Mouse (Mus musculus): ENCODE results near the gene Zfp111. TPM values are rescaled to one million over a fixed set of nuclear protein-coding genes. Genes with fewer than 3 reads are reported as not detected.
A peak's percentile ranks its signal among the peaks of the same experiment; 100 is the strongest.

Gene Zfp111
- total RNA-seq (2021): 1 to 10 TPM; 3.2 to 3.6 TPM
- polyA plus RNA-seq (2012; rRNA removed): 1.1 and 1.6 TPM in 2 replicates
- long read RNA-seq, full-length matches to known transcripts: 2 of 2 reads
- long read RNA-seq, partial matches to known transcripts: 0 of 2 reads
- long read RNA-seq, other reads (novel, unspliced or antisense): 0 of 2 reads

- Histone ChIP-seq H3K4me1 (ENCODE audit: control insufficient read depth, insufficient read depth, low read length) (peaks cover 2% of the 10 kb centered on the region), H3K9ac (ENCODE audit: low read depth, low read length) (no peak within 1 kb of the TSS), H3K79me2 (replicated peaks; ENCODE audit: control insufficient read depth, insufficient read depth, low read length) (no peaks in the 10 kb centered on the region), H3K27ac (no peak within 1 kb of the TSS), H3K4me3 (no peak within 1 kb of the TSS), H3K36me3 (ENCODE audit: control insufficient read depth, insufficient read depth, low read length) (0 out of 2 replicates have a peak, but pooled peaks cover 2% of the 10 kb centered on the region), H3K27me3 (ENCODE audit: control insufficient read depth, insufficient read depth, low read length) (no peaks in the 10 kb centered on the region)
- TF ChIP-seq EP300 (IDR thresholded peaks at IDR 0.05; ENCODE audit: insufficient read depth, low read depth, low read length) (no peak), POLR2A (IDR thresholded peaks at IDR 0.05; ENCODE audit: insufficient read depth, low read depth, low read length) (no peak), CTCF (IDR thresholded peaks at IDR 0.05) (no peak)
- no peak for DNase-seq
- 78% methylated on average over 5 of the region's 5 CpGs for WGBS
- intact Hi-C loops (cut with DNase I): no loop called here
Observed at GRCm38 (mm10) chr7:24211343-24211742, at the start of gene Zfp111. Gene Zfp111 (minus strand): TSS chr7:24211443.

GRCm38 (mm10) chr7:24260000-24260312 is 48.7 kb upstream of the Zfp111 start:
- no peak overlapping the region for H3K4me3 ChIP-seq
- no peaks in the 10 kb centered on the region for H3K4me1 ChIP-seq (ENCODE audit: control insufficient read depth, insufficient read depth, low read length)
- no peak for DNase-seq
- WGBS: 90% methylated on average over 4 of the region's 4 CpGs
- no peaks in the 10 kb centered on the region for H3K27me3 ChIP-seq (ENCODE audit: control insufficient read depth, insufficient read depth, low read length)
- intact Hi-C loops (cut with DNase I): no loop called here
- H3K27ac ChIP-seq: no peak overlapping the region
- H3K36me3 ChIP-seq (ENCODE audit: control insufficient read depth, insufficient read depth, low read length): no peaks in the 10 kb centered on the region
- TF ChIP-seq CTCF (IDR thresholded peaks at IDR 0.05): no peak
- no peak for TF ChIP-seq EP300 (IDR thresholded peaks at IDR 0.05; ENCODE audit: insufficient read depth, low read depth, low read length)
- TF ChIP-seq POLR2A (IDR thresholded peaks at IDR 0.05; ENCODE audit: insufficient read depth, low read depth, low read length): no peak
- no peaks in the 10 kb centered on the region for H3K79me2 ChIP-seq (replicated peaks; ENCODE audit: control insufficient read depth, insufficient read depth, low read length)
- H3K9ac ChIP-seq (ENCODE audit: low read depth, low read length): no peak overlapping the region

DNA sequence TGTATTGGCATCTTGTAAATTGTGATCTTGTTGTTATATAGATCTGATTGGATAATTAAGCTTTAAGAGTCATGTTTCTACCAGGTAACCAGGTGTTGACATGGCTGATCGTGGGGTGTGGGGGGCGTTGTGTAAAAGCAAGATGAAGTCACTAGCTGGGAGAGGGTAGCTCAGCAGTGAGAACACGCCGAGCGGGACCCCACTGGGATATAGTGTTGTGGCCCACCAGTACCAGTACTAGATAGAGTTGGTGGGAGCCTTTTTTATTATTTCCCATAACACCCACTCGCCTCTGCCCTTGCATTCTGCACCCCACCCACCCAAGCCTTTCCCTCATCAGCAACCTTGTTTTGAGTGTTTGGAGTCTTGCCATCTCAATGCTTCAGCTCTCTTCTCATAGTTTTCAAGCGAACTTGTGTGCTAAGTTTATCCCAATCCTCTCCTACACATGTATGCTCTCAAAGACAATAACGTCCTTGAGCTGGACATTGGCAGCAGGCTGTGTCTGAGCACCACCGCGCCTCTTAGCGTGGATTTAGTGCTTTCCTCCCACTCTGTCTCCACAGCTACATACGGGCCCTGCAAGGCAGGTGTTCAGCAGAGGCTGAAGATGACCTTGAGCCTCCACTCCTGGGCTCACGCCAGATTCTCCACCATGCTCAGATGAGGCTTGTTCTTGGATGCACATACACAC is 48.2 kb upstream of the Zfp111 start:
- DNase-seq: no peak
- TF ChIP-seq CTCF (IDR thresholded peaks at IDR 0.05) (no peak), EP300 (IDR thresholded peaks at IDR 0.05; ENCODE audit: insufficient read depth, low read depth, low read length) (no peak), POLR2A (IDR thresholded peaks at IDR 0.05; ENCODE audit: insufficient read depth, low read depth, low read length) (no peak)
- Histone ChIP-seq H3K4me1 (ENCODE audit: control insufficient read depth, insufficient read depth, low read length) (no peaks in the 10 kb centered on the region), H3K4me3 (no peak overlapping the region), H3K36me3 (ENCODE audit: control insufficient read depth, insufficient read depth, low read length) (no peaks in the 10 kb centered on the region), H3K27me3 (ENCODE audit: control insufficient read depth, insufficient read depth, low read length) (no peaks in the 10 kb centered on the region), H3K27ac (no peak overlapping the region), H3K79me2 (replicated peaks; ENCODE audit: control insufficient read depth, insufficient read depth, low read length) (no peaks in the 10 kb centered on the region), H3K9ac (ENCODE audit: low read depth, low read length) (no peak overlapping the region)
- WGBS: 84% methylated on average over 13 of the region's 13 CpGs
- intact Hi-C loops (cut with DNase I): no loop called here

DNA sequence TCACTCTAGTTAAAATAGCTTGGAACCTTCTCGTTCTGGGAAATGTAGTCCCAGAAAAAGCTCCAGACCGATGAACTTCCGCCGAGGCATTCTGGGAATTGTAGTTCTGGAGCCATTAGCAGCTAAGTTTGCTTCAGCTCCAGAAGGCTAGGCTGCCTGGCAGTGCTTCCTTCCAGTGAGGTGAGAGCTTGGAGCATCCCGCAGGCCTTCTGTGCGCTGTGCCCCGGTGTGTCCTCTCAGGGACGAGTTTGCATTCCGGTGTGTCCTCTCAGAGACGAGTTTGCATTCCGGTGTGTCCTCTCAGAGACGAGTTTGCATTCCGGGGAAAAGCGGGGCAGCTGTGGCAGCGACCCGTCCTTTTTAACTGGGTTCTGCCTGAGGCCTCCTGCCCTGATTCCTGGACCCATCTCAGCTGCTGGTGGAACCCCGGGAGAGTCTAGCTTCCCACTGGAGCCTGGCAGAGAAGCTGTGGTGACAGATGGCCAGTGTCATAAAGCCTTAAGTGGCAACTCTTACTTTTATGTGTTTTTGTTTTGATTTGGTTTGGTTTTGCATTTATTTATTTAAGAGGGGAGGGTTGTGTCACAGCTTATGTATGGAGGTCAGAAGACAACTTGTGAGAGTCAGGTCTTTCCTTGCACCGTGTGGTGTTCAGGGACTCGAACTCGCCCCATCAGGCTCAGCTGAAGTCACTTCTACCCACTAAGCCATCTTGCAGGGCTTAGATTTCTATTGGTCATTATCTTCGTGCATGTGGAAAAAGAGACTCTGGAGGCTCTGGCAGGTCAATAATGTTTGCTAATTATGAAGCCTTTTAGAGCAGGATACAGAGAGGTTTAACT is 43.6 kb upstream of the Zfp111 start, which contains the start of gene Zfp108:
Zfp108 (plus strand) TSS at position 162 of the 842 bp plus-strand sequence.
- Histone ChIP-seq H3K79me2 (replicated peaks; ENCODE audit: control insufficient read depth, insufficient read depth, low read length) (no peaks in the 10 kb centered on the region), H3K27ac (peak within 1 kb of the TSS; percentile 60), H3K27me3 (ENCODE audit: control insufficient read depth, insufficient read depth, low read length) (no peaks in the 10 kb centered on the region), H3K4me1 (ENCODE audit: control insufficient read depth, insufficient read depth, low read length) (peaks cover 3% of the 10 kb centered on the region), H3K9ac (ENCODE audit: low read depth, low read length) (peak within 1 kb of the TSS; percentile 77), H3K4me3 (peak within 1 kb of the TSS; percentile 61), H3K36me3 (ENCODE audit: control insufficient read depth, insufficient read depth, low read length) (no peaks in the 10 kb centered on the region; the same call in 1 of the 2 replicates)
- TF ChIP-seq CTCF (IDR thresholded peaks at IDR 0.05) (no peak), EP300 (IDR thresholded peaks at IDR 0.05; ENCODE audit: insufficient read depth, low read depth, low read length) (0 out of 2 replicates have a peak, but pooled peaks have one; percentile 18), POLR2A (IDR thresholded peaks at IDR 0.05; ENCODE audit: insufficient read depth, low read depth, low read length) (peak; percentile 79)
- intact Hi-C loops (cut with DNase I): loop anchor here (1.0 to 5.0 kb wide), 6 partner anchors 15 to 173 kb away; partner anchors contain the start of genes Zfp112, Zfp180, Zfp235 and Zfp93
- DNase-seq: peak; percentile 83 to 88
- WGBS: 15% methylated on average over 21 of the region's 21 CpGs

DNA sequence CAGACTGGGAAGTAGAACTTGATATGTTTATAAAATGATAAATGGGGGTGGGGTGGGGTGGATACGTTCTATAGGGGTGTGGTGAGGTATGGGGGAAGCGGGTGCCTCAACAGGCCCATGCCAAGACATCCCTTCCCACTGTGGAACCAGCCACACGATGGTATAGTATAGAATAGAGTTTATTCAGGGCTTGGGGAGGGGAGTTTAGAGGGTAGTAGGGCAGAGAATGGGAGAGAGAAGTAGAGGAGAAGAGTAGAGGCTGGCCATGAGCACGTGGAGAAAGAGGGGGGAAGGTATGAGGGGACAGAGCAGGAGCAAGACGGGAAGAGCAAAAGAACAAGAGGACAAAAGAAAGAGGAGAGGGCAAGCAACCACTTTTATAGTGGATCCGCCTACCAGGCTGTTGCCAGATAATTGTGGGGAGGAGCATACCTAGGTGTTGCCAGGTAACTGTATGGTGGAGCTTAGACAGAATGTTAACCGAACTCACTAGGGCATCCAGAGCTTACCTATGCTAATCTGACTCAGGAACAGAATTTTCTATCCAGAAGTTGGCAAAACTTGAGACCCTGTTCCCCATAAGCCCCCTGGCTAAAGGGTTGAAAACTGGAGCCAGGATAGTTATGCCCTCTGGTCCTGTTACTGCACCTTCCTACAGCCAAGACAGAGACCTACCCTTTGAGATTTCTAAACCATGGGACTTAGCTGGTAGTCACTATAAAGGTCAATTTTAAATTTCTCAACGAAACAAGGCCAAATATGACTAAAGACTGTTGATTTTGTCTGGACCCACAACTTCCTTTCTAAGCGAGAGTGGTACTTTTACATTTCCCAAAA is 42.8 kb upstream of the Zfp111 start:
- no peaks in the 10 kb centered on the region for H3K27me3 ChIP-seq (ENCODE audit: control insufficient read depth, insufficient read depth, low read length)
- 63% methylated on average over 9 of the region's 9 CpGs for WGBS
- no peak overlapping the region for H3K9ac ChIP-seq (ENCODE audit: low read depth, low read length)
- H3K4me1 ChIP-seq (ENCODE audit: control insufficient read depth, insufficient read depth, low read length): peaks cover 3% of the 10 kb centered on the region
- intact Hi-C loops (cut with DNase I): loop anchor here (1.0 to 5.0 kb wide), 6 partner anchors 16 to 172 kb away; partner anchors contain the start of genes Zfp112, Zfp180, Zfp235 and Zfp93
- peak overlapping the region; percentile 60 for H3K27ac ChIP-seq
- peak overlapping the region; percentile 61 for H3K4me3 ChIP-seq
- no peaks in the 10 kb centered on the region for H3K79me2 ChIP-seq (replicated peaks; ENCODE audit: control insufficient read depth, insufficient read depth, low read length)
- DNase-seq: no peak
- no peak for TF ChIP-seq POLR2A (IDR thresholded peaks at IDR 0.05; ENCODE audit: insufficient read depth, low read depth, low read length)
- no peak for TF ChIP-seq EP300 (IDR thresholded peaks at IDR 0.05; ENCODE audit: insufficient read depth, low read depth, low read length)
- no peak for TF ChIP-seq CTCF (IDR thresholded peaks at IDR 0.05)
- H3K36me3 ChIP-seq (ENCODE audit: control insufficient read depth, insufficient read depth, low read length): no peaks in the 10 kb centered on the region; the same call in 1 of the 2 replicates
